Mouse (Mus musculus) brain, adult 2 months (tissue): ENCODE data around the gene Swap70.
A peak's percentile ranks its signal among the peaks of the same experiment; 100 is the strongest.

Source experiments
- DNase-seq: peaks from one replicate; pipeline ENCODE4 v3.0.0; 2011; ENCODE audit warnings: low read depth, low spot score

The Swap70 gene

DNA sequence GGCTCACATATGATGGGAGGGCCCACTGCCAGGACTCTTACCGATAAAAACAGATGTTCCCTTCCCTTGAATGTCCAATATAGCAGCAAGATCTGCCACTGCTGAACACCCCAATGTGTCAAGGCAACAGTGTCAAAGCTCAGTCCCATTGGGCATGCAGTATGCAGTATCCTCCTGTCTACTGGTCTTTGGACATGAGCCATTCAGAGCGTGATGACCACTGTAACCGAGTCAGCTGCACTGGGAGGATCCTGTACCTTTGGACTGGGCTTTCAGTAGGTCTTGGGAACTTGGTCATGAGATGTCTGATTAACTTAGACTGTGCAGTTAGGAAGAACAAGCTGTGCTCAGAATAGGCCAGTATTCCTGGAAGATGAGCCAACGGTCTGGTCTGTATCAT, 84.0 kb downstream of the Swap70 start:
- DNase-seq: no peak

DNA sequence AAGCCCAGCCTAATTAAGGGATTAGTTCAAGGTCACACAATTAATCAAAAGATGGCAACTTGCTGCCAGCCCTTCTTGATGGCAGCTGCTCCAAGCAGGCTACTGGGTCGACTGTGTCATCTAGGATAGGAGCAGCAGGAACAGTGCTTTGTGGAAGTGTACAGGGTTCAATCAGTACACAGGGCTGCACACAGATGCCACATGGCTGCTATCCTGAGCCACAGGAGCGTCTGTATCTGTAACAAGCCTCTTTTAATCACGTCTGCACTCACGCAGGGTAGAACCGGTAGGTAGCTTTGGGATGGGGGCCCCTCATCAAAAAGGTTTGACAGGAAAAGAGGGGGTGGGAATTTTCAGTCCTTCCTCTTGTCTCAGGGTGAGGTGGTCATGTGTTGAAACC, 84.8 kb downstream of the Swap70 start:
- no peak for DNase-seq

DNA sequence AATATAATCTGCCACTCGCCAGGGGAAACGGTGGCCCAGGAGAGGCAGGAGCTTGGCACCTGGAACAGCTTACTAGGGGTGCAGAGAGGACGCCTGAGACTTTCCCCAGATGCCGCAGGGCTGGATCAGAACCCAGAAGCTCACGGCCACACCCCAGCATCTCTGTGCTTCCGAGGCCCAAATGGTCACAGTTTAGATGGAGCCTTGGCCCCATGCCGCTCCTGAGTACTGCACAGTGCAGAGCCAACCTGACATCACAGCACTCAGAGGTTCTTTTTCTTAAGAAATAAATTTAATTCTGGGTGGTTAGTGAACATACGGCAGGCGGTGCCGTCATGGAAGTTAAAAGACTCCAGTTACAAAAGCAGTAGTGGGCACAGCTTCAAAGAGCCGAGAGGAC, 86.2 kb downstream of the Swap70 start:
- no peak for DNase-seq

DNA sequence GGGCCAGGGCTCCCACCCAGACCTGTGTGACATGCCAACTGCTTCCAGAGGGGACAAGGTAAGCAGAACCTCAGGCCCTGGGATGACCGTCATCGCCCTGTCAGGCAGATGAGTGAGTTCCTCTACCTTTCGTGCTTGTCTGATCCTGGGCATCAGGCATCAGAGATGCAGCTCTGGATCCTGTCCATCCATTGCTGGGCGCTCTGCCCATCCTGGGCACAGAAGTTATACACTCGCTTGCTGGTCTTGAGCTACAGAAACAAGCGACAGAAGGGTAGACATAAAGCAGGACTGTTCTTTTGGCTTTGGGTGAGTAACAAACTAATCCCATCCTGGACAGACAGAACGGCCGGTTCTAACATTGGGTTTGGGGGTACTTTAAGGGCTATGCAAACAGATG, 87.7 kb downstream of the Swap70 start:
- DNase-seq: peak; percentile 43

DNA sequence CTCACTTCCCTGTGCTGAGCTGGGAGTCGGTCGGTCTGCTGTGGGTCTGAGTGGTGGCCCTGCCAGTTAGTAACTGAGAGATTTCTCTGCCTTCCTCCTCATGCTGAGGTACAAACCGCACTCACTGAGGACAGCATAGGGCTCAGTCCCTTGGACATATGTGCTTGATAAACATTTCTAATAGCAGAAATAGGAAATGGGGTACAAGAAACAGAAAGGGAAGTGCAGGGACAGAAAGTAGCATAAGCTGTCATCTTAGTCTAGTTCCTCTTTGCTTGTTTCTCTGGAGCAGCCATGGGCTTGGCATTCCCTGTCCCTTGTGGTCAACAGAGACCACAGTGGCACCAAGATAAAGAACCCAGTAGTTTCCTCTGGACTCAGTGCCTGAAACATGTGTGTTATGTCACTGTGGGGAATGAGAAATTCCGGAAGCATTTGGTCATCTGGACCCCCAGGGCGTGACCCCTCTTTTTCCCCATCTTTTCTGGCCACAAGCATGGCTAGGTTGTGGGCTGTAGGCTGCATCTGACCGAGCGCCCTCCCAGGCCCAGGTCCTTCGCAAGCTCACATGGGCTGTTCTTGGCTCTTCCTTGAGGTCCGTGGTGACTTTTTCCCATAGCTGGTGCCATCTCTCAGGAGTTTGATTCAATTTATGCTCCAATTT, 92.0 kb downstream of the Swap70 start:
- no peak for DNase-seq

DNA sequence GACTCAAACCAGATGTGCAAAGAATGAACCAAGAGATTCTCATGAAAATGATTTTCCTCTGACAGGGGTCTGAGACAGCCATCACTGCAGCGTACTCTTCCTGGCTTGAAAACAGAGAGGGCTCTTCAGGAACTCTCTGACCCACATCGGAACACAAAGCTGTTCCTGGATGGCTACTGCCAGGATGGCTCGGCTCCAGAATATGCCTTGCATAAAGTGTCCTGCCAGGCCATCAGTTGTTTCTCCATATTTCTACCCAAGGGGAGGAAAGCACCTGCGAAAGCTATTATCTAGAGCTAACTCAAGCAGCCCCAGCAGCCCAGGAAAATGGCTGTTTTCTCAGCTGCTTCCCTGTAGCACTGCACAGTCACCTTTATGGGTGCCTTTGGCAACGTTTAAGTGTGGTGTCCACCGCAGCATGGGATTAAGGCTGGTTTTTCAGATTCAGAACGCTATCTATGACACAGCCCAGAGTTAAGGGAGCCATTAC, 92.9 kb downstream of the Swap70 start:
- peak; percentile 86 for DNase-seq

DNA sequence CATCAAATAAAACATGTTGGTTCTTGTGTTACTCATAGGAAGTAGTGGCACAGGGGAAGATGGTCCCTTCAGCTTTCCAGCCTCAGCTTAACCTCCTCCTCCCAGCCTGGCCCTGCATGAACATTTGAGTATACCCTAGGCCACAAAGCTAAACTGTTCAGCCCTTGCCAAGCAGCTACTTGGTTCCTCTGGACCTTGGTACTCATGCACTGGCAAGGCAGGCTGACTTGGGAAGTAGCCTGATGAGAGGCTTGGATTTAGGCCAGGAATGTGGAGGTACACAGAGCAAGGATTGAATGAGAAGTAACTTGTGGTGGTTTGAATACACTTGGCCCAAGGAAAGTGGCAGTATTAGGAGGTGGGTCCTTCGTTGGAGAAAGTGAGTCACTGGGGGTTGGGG, 93.8 kb downstream of the Swap70 start:
- peak; percentile 44 for DNase-seq

DNA sequence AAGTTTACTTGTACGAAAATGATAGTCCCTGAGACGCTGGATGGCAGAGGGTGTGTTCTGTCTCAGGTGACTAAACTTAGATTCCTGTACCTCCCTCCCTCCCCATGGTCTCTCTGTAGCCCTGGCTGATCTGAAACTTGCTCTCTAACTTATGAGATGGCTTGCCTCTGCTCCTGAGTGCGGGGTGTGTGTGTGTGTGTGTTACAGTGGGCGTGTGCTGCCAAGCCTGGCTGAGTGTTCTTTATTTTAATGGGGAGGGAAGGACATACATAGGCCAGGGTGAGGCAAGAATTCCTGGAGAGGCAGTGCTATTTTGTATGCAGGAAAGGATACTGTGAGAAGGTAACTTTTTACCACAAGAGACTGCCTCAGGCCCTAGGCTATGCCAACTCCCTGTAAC, 95.9 kb downstream of the Swap70 start:
- no peak for DNase-seq

DNA sequence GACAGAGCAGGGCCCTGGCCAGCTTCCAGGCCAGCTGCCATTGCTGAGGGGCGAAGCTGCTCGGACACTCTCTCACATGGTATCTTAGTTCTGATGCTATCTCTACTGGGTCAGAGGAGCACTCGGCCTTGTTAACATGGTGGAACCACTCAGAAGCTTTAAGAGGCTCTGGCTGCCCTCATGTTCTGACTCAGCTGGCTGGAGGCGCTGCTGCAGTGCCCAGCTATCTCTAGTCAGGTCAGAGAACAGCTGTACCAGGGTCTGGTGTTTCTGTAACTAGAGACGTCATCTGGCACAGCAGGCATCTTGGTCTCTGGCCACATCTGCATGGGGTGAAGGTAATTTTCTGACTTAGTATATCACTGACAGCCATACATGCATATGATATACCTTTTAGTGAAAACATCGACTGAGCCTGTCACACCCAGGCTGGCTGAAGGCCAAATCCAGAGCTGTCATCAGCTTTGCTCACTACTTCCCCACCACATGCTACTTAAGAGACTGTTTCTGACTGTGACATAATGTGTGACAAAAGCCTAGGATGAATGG, 97.5 kb downstream of the Swap70 start:
- peak; percentile 19 for DNase-seq

DNA sequence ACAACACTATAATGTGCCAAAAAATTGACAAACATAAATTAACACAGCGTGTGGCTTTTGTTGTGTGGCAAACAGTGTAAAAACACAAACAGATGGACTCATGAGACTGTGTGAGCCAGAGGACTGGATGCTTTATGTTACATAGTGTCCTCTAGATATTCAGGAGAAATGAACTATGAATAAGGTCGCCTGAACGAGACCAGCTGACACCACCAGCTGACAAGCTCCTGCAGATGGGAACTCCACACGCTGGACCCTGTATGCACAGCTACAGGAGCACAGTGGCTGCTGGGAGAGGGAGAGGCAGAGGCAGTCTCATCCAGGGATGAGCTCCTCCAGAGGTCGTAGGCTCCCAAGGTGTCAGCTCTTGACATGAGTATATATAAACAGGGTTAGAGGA, 99.6 kb downstream of the Swap70 start:
- no peak for DNase-seq

DNA sequence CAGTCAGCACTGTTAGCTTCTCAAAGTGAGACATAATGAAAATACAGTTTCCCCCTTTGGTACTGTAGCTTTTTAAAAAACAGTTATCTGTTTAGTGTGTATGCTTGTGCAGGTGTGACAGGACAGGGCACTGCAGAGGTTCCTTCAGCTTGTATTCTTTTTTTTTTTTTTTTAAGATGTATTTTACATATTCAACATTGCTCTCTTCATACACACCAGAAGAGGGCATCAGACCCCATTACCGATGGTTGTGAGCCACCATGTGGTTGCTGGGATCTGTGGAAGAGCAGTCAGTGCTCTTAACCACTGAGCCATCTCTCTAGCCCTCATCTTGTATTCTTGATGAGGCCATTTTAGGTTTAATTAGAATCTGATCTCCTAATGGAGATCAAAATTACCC, 103.3 kb downstream of the Swap70 start:
- no peak for DNase-seq

DNA sequence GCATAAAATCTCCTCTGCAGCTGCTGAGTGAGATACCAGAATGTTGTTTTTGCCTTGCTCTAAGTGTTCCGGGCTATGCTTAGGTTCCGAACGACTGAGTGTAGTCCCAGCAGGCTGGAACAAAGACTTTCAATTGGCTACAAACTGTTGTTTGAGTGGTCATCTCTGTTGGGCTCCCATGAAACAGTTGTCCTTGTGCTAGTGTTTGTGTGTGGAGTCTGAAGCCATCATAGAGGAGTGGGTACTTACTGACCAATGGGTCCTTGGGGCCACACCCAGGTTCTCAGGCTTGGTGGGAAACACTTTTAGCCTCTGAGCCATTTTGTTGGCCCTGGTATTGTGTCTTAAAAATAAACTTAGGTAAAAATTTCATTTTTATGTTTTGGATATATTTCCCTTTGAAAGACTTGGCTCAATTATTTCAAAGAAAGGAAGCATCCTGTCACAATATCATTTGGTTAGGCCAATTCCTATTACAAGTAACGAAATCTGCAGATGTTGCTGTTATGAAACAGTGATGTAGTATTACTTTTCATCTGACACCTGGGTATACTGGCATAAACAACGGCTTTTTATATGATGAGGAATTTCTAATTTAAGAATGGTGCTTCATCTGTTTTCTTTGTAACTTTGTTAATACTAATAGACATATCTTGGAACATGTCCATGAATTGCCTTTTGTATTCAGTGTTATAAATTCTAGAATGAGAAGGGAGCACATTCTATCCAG, 104.0 kb downstream of the Swap70 start:
- DNase-seq: no peak
